Mouse (Mus musculus): Measurements from ENCODE around the gene Bdh2. TPM values are rescaled to one million over a fixed set of nuclear protein-coding genes. Genes with fewer than 3 reads are reported as not detected.
A peak's percentile ranks its signal among the peaks of the same experiment; 100 is the strongest.

Bdh2 gene
- 1 to 10 TPM; 2.0 to 5.4 (median 3.5) TPM for total RNA-seq (2022)

DNA sequence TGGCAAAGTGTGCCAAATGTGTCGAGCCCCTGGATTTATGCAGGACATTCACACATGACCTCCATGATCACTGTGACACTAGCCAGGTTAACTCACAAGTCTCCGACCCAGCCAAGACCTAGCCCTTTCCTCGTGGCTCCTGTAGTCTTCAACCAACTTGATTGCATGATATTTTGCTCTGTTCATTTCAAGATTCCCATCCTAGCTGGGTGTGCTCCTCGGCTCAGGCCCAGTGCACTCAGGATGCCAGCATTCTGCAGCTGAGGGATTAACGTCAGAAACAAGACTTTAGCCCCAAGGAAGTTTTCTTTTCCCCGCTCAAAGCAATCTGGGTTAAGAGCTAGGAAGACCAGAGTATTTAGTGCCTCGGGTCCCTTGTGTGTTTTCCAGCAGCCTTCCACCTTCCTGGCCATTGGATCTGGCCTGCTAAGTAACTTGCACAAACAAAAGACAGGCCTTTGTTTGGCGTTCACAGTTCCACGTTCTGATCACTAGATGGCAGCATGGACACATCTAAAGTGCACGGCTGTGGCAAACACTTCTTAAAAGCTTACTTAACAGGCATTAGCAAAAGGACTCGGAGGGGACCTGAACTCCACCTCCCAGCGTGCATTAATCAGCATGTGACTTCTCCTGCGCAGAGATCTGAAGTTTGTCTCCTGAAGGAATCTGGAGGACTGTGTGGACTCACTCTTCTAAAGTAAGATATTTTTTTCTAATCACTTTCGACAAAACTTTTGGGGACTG lies at the start of gene Bdh2:
Bdh2 (plus strand) TSS at position 553 of the 747 bp plus-strand sequence.
- DNase-seq = peak; percentile 34

GRCm38 (mm10) chr3:135232058-135232457 lies 49.0 kb upstream of the Bdh2 start:
- DNase-seq = no peak

DNA sequence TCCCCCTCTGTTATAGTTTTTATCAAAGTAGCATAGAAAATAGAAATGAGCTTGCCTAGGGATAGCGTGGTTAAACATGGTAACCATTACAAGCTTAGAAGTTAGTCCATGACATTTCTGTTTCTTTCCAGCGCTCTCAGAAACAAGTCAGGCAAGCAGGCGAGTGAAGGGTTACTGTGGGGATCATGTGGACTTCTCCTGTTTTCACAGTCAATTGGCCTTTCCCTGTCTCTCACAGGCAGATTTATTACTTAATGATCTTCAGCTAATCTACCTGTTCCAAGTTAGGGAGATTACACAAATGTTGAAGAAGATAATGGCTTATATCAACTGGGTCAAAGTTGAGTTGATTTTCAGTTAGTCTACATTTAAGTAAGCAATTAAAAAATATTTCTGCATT lies 48.6 kb upstream of the Bdh2 start:
- DNase-seq = no peak

DNA sequence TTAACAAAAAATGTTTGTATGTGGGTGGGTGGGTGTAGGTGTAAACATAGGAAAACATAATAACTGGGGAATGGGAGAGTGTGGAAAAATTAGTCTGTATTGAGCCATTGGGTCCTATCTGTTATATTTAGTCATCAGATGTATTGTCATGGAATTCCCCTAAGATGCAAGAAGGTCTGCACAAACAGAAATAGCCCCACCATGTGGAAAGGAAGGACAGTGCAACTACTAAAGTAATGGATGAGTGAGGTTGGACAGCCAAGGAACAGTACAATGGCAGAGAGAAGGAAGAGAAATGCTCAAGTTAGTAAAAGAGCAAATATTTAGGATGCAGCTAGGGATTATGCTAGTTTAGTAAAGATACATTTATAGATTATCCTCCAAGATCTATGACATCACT lies 35.3 kb upstream of the Bdh2 start:
- DNase-seq = no peak

DNA sequence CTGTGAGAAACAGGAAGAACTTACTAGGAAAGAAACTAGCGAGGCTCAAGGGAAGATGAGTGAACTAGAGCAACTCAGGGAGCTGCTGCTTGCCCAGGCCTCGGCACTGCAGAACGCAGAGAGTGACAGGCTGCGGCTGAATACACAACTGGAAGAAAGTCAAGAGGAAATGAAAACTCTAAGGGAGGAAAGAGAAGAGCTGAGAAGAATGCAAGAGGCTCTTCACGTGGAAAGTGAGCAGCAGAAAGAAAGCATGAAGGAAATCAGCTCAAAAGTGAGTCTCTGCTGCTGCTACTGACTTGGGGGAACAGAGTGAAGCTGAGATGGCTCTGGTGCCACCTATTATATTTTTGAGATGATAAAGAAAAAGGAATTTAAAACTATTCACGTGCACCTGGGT lies 34.2 kb upstream of the Bdh2 start:
- no peak for DNase-seq

DNA sequence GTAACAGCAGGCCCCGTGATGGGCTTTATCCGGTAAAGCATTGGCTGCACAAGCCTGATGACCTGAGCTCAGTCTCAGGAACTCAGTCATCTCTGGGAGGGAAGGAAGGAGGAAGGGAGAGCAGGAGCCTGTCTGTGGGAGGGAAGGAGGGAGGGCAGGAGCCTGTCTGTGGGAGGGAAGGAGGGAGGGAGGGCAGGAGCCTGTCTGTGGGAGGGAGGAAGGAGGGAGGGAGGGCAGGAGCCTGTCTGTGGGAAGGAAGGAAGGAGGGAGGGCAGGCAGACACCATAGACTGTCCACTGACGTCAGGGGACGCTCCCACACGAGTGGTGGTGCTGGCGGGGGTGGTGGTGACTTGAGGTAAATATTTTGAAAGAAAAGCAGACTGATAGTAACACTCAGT lies 31.9 kb upstream of the Bdh2 start:
- DNase-seq = no peak

GRCm38 (mm10) chr3:135251825-135252224 lies 29.2 kb upstream of the Bdh2 start:
- DNase-seq = no peak

- DNase-seq = no peak
These were observed 26.2 kb upstream of the Bdh2 start for GRCm38 (mm10) chr3:135254784-135255183.

GRCm38 (mm10) chr3:135258919-135259318 lies 22.1 kb upstream of the Bdh2 start:
- DNase-seq = no peak

- no peak for DNase-seq
These were observed 20.8 kb upstream of the Bdh2 start for GRCm38 (mm10) chr3:135260233-135260632.

DNA sequence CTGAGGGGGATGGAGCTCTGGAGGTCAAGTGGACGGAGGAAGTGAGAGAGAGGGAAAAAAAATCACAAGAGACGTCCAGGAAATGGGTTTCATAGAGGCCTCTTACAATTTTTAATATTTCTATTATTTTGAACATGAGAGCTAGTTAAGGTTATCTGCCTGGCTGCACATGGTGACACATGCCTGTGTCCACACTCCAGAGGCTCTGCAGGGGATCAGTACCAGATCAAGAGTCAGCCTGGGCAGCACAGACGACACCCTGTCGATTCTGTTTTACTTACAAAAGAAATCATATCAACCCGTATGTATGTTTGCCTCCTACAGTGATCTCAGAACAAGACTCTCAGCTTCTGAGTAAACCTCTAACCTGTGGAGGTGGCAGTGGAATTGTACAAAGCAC lies 12.4 kb upstream of the Bdh2 start:
- DNase-seq = no peak

GRCm38 (mm10) chr3:135269391-135269990 lies 11.5 kb upstream of the Bdh2 start:
- no peak for DNase-seq

DNA sequence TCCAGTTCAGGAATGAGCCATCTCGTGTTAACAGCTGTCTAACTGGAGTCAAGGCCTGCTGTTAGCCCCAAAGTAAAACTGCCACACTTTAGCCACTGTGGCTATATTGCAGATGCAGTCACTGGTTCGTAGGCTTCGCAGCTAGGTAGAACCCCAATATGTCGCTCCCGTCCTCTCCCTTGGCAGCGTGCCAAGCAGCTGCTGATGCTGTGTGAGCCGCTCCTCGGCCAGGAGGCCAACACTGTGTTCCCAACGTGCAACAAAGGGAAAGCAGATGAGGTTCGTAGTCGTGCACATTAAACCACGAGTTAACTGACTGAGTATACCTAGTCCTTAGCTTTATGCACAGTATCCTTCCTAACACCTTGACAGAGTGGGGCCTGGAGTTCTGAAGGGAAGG lies 8.4 kb upstream of the Bdh2 start:
- DNase-seq = no peak

- no peak for DNase-seq
These were observed 8.0 kb upstream of the Bdh2 start for GRCm38 (mm10) chr3:135273047-135273446.

DNA sequence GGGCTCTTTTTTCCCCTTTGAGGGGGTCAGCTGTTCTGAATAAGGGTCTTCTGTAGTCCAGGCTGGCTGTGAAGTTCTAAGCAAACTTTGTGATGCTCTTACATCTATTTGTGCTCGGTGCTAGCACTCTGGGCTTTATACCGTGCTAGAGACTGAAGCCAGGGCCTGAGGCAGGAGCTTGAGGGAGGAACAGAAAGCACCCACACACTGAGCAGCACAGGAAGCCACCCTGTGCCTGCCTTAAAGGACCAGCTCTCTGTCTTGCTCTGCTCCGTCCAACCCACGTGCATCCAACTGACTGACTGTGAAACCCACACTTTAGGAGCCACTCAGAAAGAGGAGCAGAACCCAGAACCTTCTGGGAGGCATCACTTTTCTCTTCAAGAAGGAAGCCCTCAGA lies 861 bp upstream of the Bdh2 start:
- no peak for DNase-seq

DNA sequence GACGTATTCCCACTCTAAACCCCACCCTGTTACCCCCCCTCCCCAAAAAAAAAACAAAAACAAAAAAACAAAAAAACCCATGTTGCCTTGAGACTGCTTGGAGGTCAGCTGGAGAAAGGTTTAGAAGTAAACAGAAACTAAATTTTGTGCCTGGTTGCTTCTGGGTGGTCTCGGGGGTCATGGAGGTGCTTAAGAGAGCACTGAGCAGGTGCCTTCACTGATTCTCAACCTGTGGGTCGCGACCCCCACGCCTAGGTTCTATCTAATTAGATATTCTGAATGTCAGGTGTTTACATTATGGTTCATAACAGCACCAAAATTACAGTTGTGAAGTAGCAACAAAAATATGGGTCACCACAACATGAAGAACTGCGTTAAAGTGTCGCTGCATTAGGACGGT lies 680 bp downstream of the Bdh2 start:
- no peak for DNase-seq

GRCm38 (mm10) chr3:135285256-135285655 lies 4.2 kb downstream of the Bdh2 start:
- DNase-seq = no peak

DNA sequence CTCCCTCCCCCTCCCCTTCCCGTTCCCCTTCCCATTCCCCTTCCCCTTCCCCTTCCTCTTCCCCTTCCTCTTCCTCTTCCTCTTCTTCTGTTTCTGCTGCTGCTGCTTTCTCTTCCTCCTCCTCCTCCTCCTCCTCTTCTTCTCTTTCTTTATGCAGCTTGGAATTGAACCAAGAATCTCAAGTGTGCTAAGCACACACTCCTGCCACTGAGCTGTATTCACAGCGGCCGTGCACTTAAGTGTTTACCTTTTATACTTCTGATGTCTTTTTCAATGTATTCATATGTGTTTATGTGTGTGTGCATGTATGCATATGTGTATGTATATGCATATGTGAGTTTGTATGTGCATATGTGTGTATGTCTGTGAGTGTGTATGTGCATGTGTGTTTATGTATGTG lies 4.8 kb downstream of the Bdh2 start:
- DNase-seq = no peak

GRCm38 (mm10) chr3:135288138-135288750 lies 7.2 kb downstream of the Bdh2 start:
- no peak for DNase-seq

GRCm38 (mm10) chr3:135289148-135289547 lies 8.1 kb downstream of the Bdh2 start:
- no peak for DNase-seq

DNA sequence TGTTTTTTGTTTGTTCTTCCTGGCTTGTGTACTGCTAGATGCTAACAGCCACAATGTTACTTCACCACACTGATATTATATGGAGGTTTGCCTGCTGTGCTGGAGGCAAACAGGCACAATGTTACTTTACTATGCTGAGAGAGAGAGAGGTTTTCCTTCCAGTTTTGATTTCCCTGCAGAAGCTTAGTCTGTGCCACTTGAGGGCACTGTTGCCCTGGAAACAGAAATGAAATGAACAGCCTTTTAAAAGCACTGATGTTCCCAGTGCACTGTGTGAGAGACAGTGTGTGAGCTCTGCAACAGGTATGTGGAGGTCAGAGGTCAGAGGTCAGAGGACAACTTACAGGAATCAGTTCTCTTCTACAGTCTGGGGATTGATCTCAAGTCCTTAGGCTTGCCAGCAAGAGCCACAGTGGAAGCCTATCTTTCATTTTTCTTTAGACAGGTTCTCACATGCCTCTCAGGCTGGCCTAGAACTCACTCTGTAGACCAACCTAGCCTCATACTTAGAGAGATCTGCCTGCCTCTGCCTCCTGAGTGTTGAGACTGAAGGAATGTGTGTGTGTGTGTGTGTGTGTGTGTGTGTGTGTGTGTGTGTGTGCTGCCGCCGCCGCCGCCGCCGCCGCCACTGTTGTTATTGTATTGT lies 9.4 kb downstream of the Bdh2 start:
- DNase-seq = peak; percentile 18

DNA sequence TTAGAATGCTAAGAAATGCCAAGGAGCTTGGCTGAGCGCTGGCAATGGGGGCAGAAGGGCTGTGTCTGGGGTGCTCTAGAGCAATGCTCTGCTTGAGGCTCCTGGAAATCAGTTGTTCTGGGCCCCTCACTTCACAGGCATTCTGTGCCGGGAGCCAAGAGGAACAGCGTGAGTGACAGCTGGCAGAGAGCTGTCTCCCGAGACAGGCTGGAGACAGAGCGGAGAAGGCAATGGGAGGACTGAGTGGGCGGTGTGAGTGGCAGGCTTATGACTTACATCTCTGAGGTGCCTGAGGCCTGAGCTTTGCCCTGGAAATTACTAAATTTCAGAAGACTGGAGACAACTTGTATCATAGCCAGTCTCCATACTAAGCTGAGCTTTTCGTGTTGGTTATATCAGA lies 12.7 kb downstream of the Bdh2 start:
- DNase-seq = no peak

- no peak for DNase-seq
These were observed 14.5 kb downstream of the Bdh2 start for GRCm38 (mm10) chr3:135295559-135295958.

- peak; percentile 81 for DNase-seq
These were observed 17.5 kb downstream of the Bdh2 start for GRCm38 (mm10) chr3:135298560-135298959.
